ENCODE assay signal across 9 mouse cellular contexts in the genomic region with DNA sequence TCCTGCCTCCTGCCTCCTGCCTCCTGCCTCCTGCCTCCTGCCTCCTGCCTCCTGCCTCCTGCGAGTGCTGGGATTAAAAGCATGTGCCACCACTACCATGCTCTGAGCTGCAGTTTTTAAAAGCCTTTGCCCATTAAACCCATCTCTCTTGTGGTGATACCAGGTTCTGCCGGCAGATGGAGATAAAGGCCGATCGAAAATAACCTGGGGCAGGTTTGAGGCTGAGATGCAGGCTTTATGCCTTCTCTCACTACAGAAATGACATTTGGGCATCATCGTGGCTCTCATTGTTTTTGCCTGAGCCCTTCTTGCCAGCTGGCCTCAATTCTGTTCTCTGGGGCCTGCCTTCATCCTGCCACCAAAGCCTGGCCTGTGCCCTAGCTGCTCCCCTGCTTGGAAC. TPM values are rescaled to one million over a fixed set of nuclear protein-coding genes. Genes with fewer than 3 reads are reported as not detected.
A peak's percentile ranks its signal among the peaks of the same experiment; 100 is the strongest.
DNase-seq lines count a peak whose midpoint lies in the region; ATAC-seq and TF ChIP-seq lines count a peak whose summit lies in the region.
"Had no signal": no experiment of that assay in that cellular context is flagged by ENCODE, and none has a peak within 500 bp of the region (broad histone marks: within the 10 kb centered on the region; RNA-seq: fewer than 3 reads in every experiment).

No protein-coding gene starts in this region.

- TF ChIP-seq CTCF in kidney, adult 2 months (conservative IDR thresholded peaks at IDR 0.05; ENCODE audit: insufficient read depth, insufficient read length, low read depth, low read length), result peak; percentile 57

- TF ChIP-seq POLR2A in kidney, adult 2 months (IDR thresholded peaks at IDR 0.05; ENCODE audit: low read depth, low read length), result no peak

- H3K9me3 ChIP-seq in kidney, embryonic 16.5 days (ENCODE audit: low read length), result no peaks in the 10 kb centered on the region
- H3K9me3 ChIP-seq: midbrain, embryonic 12.5 days had no signal

- peak; percentile 68 for DNase-seq in kidney, adult 2 months
- DNase-seq in Muller cell, postnatal 12 days (ENCODE audit: inconsistent ontology term), result peak; percentile 48
- peak; percentile 30 to 69 for DNase-seq in frontal cortex, postnatal 14 days (ENCODE audit: low spot score in 2 of 2)
- peak; percentile 69 to 70 for DNase-seq in left cerebral cortex, adult 18-20 months (ENCODE audit: low spot score in 2 of 2)
- DNase-seq in ovary, postnatal 14 days (ENCODE audit: low spot score), result peak; percentile 67

- no peak overlapping the region for H3K4me3 ChIP-seq in kidney, adult 2 months (ENCODE audit: insufficient read depth, low read depth, low read length)
- no peak overlapping the region for H3K4me3 ChIP-seq in kidney, embryonic 16.5 days (ENCODE audit: low read length)
- H3K4me3 ChIP-seq: midbrain, embryonic 12.5 days had no signal

- no peaks in the 10 kb centered on the region for H3K27me3 ChIP-seq in kidney, adult 2 months (replicated peaks; ENCODE audit: control insufficient read depth, insufficient read depth, low read length)
- H3K27me3 ChIP-seq in kidney, embryonic 16.5 days (ENCODE audit: insufficient read depth, low read length), result no peaks in the 10 kb centered on the region

- no peaks in the 10 kb centered on the region for H3K4me1 ChIP-seq in kidney, adult 2 months (ENCODE audit: control insufficient read depth, insufficient read depth, low read length)
- 0 out of 2 replicates have a peak, but pooled peaks cover 3% of the 10 kb centered on the region for H3K4me1 ChIP-seq in kidney, embryonic 16.5 days (ENCODE audit: insufficient read depth, low read length)
- H3K4me1 ChIP-seq: midbrain, embryonic 12.5 days had no signal

- no peak overlapping the region for H3K27ac ChIP-seq in kidney, adult 2 months (ENCODE audit: insufficient read depth, low read depth, low read length)
- no peak overlapping the region for H3K27ac ChIP-seq in kidney, embryonic 16.5 days (ENCODE audit: low read length)
- H3K27ac ChIP-seq: midbrain, embryonic 12.5 days had no signal

- no peak for ATAC-seq in kidney, embryonic 16.5 days (ENCODE audit: low FRiP score, low TSS enrichment)
- ATAC-seq in cerebellum, adult (ENCODE audit: insufficient number of reproducible peaks, low FRiP score, low TSS enrichment), result peak; percentile 42; the same call in 1 of the 2 replicates
- no peak for ATAC-seq in megakaryocyte, adult 5-6 weeks (ENCODE audit: poor library complexity, severe bottlenecking)

- H3K36me3 ChIP-seq in kidney, adult 2 months (ENCODE audit: control insufficient read depth, insufficient read depth, low read length), result no peaks in the 10 kb centered on the region
- no peaks in the 10 kb centered on the region for H3K36me3 ChIP-seq in kidney, embryonic 16.5 days (ENCODE audit: insufficient read depth, low read length)
- H3K36me3 ChIP-seq: midbrain, embryonic 12.5 days had no signal

- WGBS in kidney, adult 2 months, result 4% methylated on average over 5 of the region's 5 CpGs
- 5% methylated on average over 5 of the region's 5 CpGs for whole genome bisulfite sequencing in kidney, embryonic 16.5 days

- no peak overlapping the region for H3K4me2 ChIP-seq in kidney, embryonic 16.5 days (replicated peaks; ENCODE audit: low read depth, low read length)
- H3K4me2 ChIP-seq: midbrain, embryonic 12.5 days had no signal

- no peak overlapping the region for H3K9ac ChIP-seq in kidney, embryonic 16.5 days (replicated peaks; ENCODE audit: low read length)
- H3K9ac ChIP-seq: midbrain, embryonic 12.5 days had no signal

RNA-seq across cellular contexts. Expression of gene Defb23, which starts 14.2 kb away (rescaled TPM):
- not detected in 2 replicates for polyA plus RNA-seq in kidney, adult 2 months (2012; rRNA removed)
- polyA plus RNA-seq in kidney, embryonic 16.5 days (2015; fragmentation: Nextera tagmentation; extraction: Ambion mirVana), result not detected in 2 replicates
- not detected for total RNA-seq in left cerebral cortex, adult 18-20 months (2021)
- total RNA-seq in megakaryocyte, adult 5-6 weeks (2015), result not detected in 2 replicates
- not detected in 2 replicates for total RNA-seq in megakaryocyte, adult 5-6 weeks (2017)
- polyA plus RNA-seq: midbrain, embryonic 12.5 days had no signal

RNA-seq across cellular contexts. Expression of gene Defb20, which starts 26.6 kb away (rescaled TPM):
- polyA plus RNA-seq in kidney, adult 2 months (2012; rRNA removed), result not detected in 2 replicates
- not detected in 2 replicates for polyA plus RNA-seq in kidney, embryonic 16.5 days (2015; fragmentation: Nextera tagmentation; extraction: Ambion mirVana)
- not detected for total RNA-seq in left cerebral cortex, adult 18-20 months (2021)
- total RNA-seq in megakaryocyte, adult 5-6 weeks (2015), result not detected in 2 replicates
- not detected in 2 replicates for total RNA-seq in megakaryocyte, adult 5-6 weeks (2017)
- polyA plus RNA-seq: midbrain, embryonic 12.5 days had no signal

RNA-seq across cellular contexts. Expression of gene 6820408C15Rik, which starts 34.9 kb away (rescaled TPM):
- 0.69 and 0.78 TPM in 2 replicates for polyA plus RNA-seq in kidney, adult 2 months (2012; rRNA removed)
- polyA plus RNA-seq in kidney, embryonic 16.5 days (2015; fragmentation: Nextera tagmentation; extraction: Ambion mirVana), result 0.67 and 0.85 TPM in 2 replicates
- 1 to 10 TPM; 1.6 to 2.1 TPM for total RNA-seq in left cerebral cortex, adult 18-20 months (2021)
- total RNA-seq in megakaryocyte, adult 5-6 weeks (2015), result not detected in 2 replicates
- not detected in 2 replicates for total RNA-seq in megakaryocyte, adult 5-6 weeks (2017)

RNA-seq across cellular contexts. Expression of gene Zcchc3, which starts 35.4 kb away (rescaled TPM):
- polyA plus RNA-seq in kidney, adult 2 months (2012; rRNA removed), result 3.8 and 4.3 TPM in 2 replicates
- polyA plus RNA-seq in kidney, embryonic 16.5 days (2015; fragmentation: Nextera tagmentation; extraction: Ambion mirVana), result 31.5 and 34.2 TPM in 2 replicates
- total RNA-seq in left cerebral cortex, adult 18-20 months (2021), result 1 to 10 TPM; 9.4 TPM
- total RNA-seq in megakaryocyte, adult 5-6 weeks (2015), result 0.98 and 1.9 TPM in 2 replicates
- 2.1 and 2.6 TPM in 2 replicates for total RNA-seq in megakaryocyte, adult 5-6 weeks (2017)

RNA-seq across cellular contexts. Expression of gene Defb22, which starts 39.7 kb away (rescaled TPM):
- polyA plus RNA-seq in kidney, adult 2 months (2012; rRNA removed), result not detected in 2 replicates
- polyA plus RNA-seq in kidney, embryonic 16.5 days (2015; fragmentation: Nextera tagmentation; extraction: Ambion mirVana), result not detected in 2 replicates
- total RNA-seq in left cerebral cortex, adult 18-20 months (2021), result not detected
- not detected in 2 replicates for total RNA-seq in megakaryocyte, adult 5-6 weeks (2015)
- not detected in 2 replicates for total RNA-seq in megakaryocyte, adult 5-6 weeks (2017)
- polyA plus RNA-seq: midbrain, embryonic 12.5 days had no signal
